Mouse (Mus musculus) liver, embryonic 11.5 days (tissue): ENCODE measurements around the gene Ubxn7. TPM values are rescaled to one million over a fixed set of nuclear protein-coding genes. Genes with fewer than 3 reads are reported as not detected.
A peak's percentile ranks its signal among the peaks of the same experiment; 100 is the strongest.

Source experiments
- ATAC-seq: fragments of 200-750 bp; cut with Nextera tagmentation; replicated peaks from 2 replicates; pipeline ENCODE4 v1.8.0; 2017; ENCODE audit warnings: moderate number of reproducible peaks, mild to moderate bottlenecking, moderate TSS enrichment, moderate library complexity; ENCODE audit not compliant: low FRiP score
- DNase-seq: peaks from one replicate; pipeline ENCODE4 v3.0.0-alpha.2; 2017; ENCODE audit warnings: low spot score
- H3K27ac ChIP-seq: fragments of 300-500 bp; sonication (generic); 2 replicates; pipeline ENCODE4 v1.5.1; 2014; ENCODE audit warnings: mild to moderate bottlenecking, low read depth, low read length, control low read depth
- H3K27me3 ChIP-seq: fragments of 300-500 bp; sonication (generic); replicated peaks from 2 replicates; pipeline ENCODE4 v1.6.1; 2014; ENCODE audit warnings: low read length, mixed read lengths; ENCODE audit not compliant: control insufficient read depth, insufficient read depth
- H3K36me3 ChIP-seq: fragments of 300-500 bp; sonication (generic); 2 replicates; pipeline ENCODE4 v1.6.1; 2014; ENCODE audit warnings: mild to moderate bottlenecking, low read length, moderate library complexity, mixed read lengths; ENCODE audit not compliant: control insufficient read depth, insufficient read depth
- H3K4me1 ChIP-seq: fragments of 300-500 bp; sonication (generic); replicated peaks from 2 replicates; pipeline ENCODE4 v1.6.1; 2014; ENCODE audit warnings: low read length, mixed read lengths; ENCODE audit not compliant: control insufficient read depth, insufficient read depth
- H3K4me2 ChIP-seq: fragments of 300-500 bp; sonication (generic); 2 replicates; pipeline ENCODE4 v1.6.1; 2014; ENCODE audit warnings: mild to moderate bottlenecking, control low read depth, moderate library complexity
- H3K4me3 ChIP-seq: fragments of 300-500 bp; sonication (generic); 2 replicates; pipeline ENCODE4 v1.5.1; 2014; ENCODE audit warnings: low read depth, low read length, control low read depth
- H3K9ac ChIP-seq: fragments of 300-500 bp; sonication (generic); 2 replicates; pipeline ENCODE4 v1.6.1; 2014; ENCODE audit warnings: low read depth, low read length, control low read depth
- H3K9me3 ChIP-seq: fragments of 300-500 bp; sonication (generic); 2 replicates; pipeline ENCODE4 v1.6.1; 2016; ENCODE audit warnings: low read length, inconsistent platforms, mixed read lengths; ENCODE audit not compliant: control insufficient read depth
- WGBS: fragments of 180-500 bp; shearing (Covaris S2); extraction: QIAGEN DNeasy Blood & Tissue Kit; methylation state at CpG from one replicate; pipeline ENCODE4 v1.1.7; 2014; 5-methylcytosine and 5-hydroxymethylcytosine counted together
- polyA plus RNA-seq: library from polyadenylated mRNA; unstranded; fragments of >200 nt; fragmentation: Nextera tagmentation; extraction: Ambion mirVana; gene quantifications from 2 replicates; pipeline ENCODE4 v1.2.1, GENCODE M21; 2014

Ubxn7 gene
- polyA plus RNA-seq, 1 experiment from 2014 or later = 15.3 TPM

- no peak for ATAC-seq
- Histone ChIP-seq H3K36me3 (no peaks in the 10 kb centered on the region), H3K9ac (no peak overlapping the region), H3K9me3 (no peaks in the 10 kb centered on the region), H3K4me1 (no peaks in the 10 kb centered on the region), H3K27ac (no peak overlapping the region), H3K27me3 (no peaks in the 10 kb centered on the region), H3K4me2 (no peak overlapping the region), H3K4me3 (no peak overlapping the region)
- DNase-seq = no peak
- WGBS = 86% methylated on average over 2 of the region's 2 CpGs
These were observed 15.5 kb upstream of the Ubxn7 start for GRCm38 (mm10) chr16:32316601-32317000.

GRCm38 (mm10) chr16:32323953-32324352 is 8.1 kb upstream of the Ubxn7 start:
- WGBS = 24% methylated on average over 7 of the region's 7 CpGs
- DNase-seq = no peak
- no peak overlapping the region for H3K9ac ChIP-seq
- H3K36me3 ChIP-seq = no peaks in the 10 kb centered on the region
- no peaks in the 10 kb centered on the region for H3K4me1 ChIP-seq
- H3K4me2 ChIP-seq = no peak overlapping the region
- no peaks in the 10 kb centered on the region for H3K27me3 ChIP-seq
- no peaks in the 10 kb centered on the region for H3K9me3 ChIP-seq
- no peak overlapping the region for H3K4me3 ChIP-seq
- no peak for ATAC-seq
- no peak overlapping the region for H3K27ac ChIP-seq

- peak overlapping the region; percentile 54 for H3K4me2 ChIP-seq
- peaks cover 5% of the 10 kb centered on the region for H3K4me1 ChIP-seq
- H3K27me3 ChIP-seq = no peaks in the 10 kb centered on the region
- peak overlapping the region; percentile 74 for H3K4me3 ChIP-seq
- ATAC-seq = no peak
- H3K27ac ChIP-seq = peak overlapping the region; percentile 67; the same call in 1 of the 2 replicates
- WGBS = 58% methylated on average over 9 of the region's 9 CpGs
- no peaks in the 10 kb centered on the region for H3K9me3 ChIP-seq
- no peak for DNase-seq
- H3K9ac ChIP-seq = peak overlapping the region; percentile 18; the same call in 1 of the 2 replicates
- no peaks in the 10 kb centered on the region for H3K36me3 ChIP-seq
These were observed 984 bp upstream of the Ubxn7 start for GRCm38 (mm10) chr16:32330876-32331670.

GRCm38 (mm10) chr16:32332556-32333511 is 777 bp downstream of the Ubxn7 start:
- under 1% methylated on average over 50 of the region's 54 CpGs for WGBS
- Histone ChIP-seq H3K4me2 (peak overlapping the region; percentile 77), H3K27me3 (no peaks in the 10 kb centered on the region), H3K4me1 (peaks cover 5% of the 10 kb centered on the region), H3K9ac (peak overlapping the region; percentile 94), H3K27ac (peak overlapping the region; percentile 92), H3K4me3 (peak overlapping the region; percentile 74), H3K9me3 (no peaks in the 10 kb centered on the region), H3K36me3 (no peaks in the 10 kb centered on the region)
- ATAC-seq (peak; percentile 74), DNase-seq (peak; percentile 76)

- peaks cover 5% of the 10 kb centered on the region for H3K4me1 ChIP-seq
- 86% methylated on average over 5 of the region's 5 CpGs for WGBS
- no peak overlapping the region for H3K9ac ChIP-seq
These were observed 3.1 kb downstream of the Ubxn7 start for GRCm38 (mm10) chr16:32335146-32335545.

GRCm38 (mm10) chr16:32336026-32336780 is 4.1 kb downstream of the Ubxn7 start:
- Histone ChIP-seq H3K4me1 (peaks cover 12% of the 10 kb centered on the region), H3K27me3 (no peaks in the 10 kb centered on the region), H3K4me3 (no peak overlapping the region), H3K9ac (no peak overlapping the region), H3K4me2 (no peak overlapping the region), H3K9me3 (no peaks in the 10 kb centered on the region), H3K27ac (no peak overlapping the region), H3K36me3 (no peaks in the 10 kb centered on the region)
- WGBS = 69% methylated on average over 7 of the region's 7 CpGs
- DNase-seq (no peak), ATAC-seq (no peak)

More at GRCm38 (mm10) chr16:32335146-32335545, 3.1 kb downstream of the Ubxn7 start:
- ATAC-seq (no peak), DNase-seq (no peak)
- no peak overlapping the region for H3K4me2 ChIP-seq
- no peaks in the 10 kb centered on the region for H3K27me3 ChIP-seq
- no peak overlapping the region for H3K27ac ChIP-seq
- H3K4me3 ChIP-seq = no peak overlapping the region
- no peaks in the 10 kb centered on the region for H3K9me3 ChIP-seq
- no peaks in the 10 kb centered on the region for H3K36me3 ChIP-seq

- ATAC-seq (no peak), DNase-seq (no peak)
- no peak overlapping the region for H3K27ac ChIP-seq
- no peaks in the 10 kb centered on the region for H3K36me3 ChIP-seq
- no peaks in the 10 kb centered on the region for H3K9me3 ChIP-seq
- no peak overlapping the region for H3K4me2 ChIP-seq
- H3K4me3 ChIP-seq = no peak overlapping the region
- peaks cover 12% of the 10 kb centered on the region for H3K4me1 ChIP-seq
- no peak overlapping the region for H3K9ac ChIP-seq
- no peaks in the 10 kb centered on the region for H3K27me3 ChIP-seq
These were observed 4.9 kb downstream of the Ubxn7 start for GRCm38 (mm10) chr16:32337001-32337400.

GRCm38 (mm10) chr16:32340451-32340850 is 8.4 kb downstream of the Ubxn7 start:
- H3K27ac ChIP-seq = no peak overlapping the region
- H3K9me3 ChIP-seq = no peaks in the 10 kb centered on the region
- H3K4me2 ChIP-seq = no peak overlapping the region
- H3K27me3 ChIP-seq = no peaks in the 10 kb centered on the region
- H3K9ac ChIP-seq = no peak overlapping the region
- WGBS = 43% methylated on average over 1 of the region's 1 CpGs
- DNase-seq = no peak
- no peak for ATAC-seq
- peaks cover 10% of the 10 kb centered on the region for H3K4me1 ChIP-seq
- H3K4me3 ChIP-seq = no peak overlapping the region
- H3K36me3 ChIP-seq = no peaks in the 10 kb centered on the region
